Mouse (Mus musculus): ENCODE measurements around the gene BC003965. TPM values are rescaled to one million over a fixed set of nuclear protein-coding genes. Genes with fewer than 3 reads are reported as not detected.

The BC003965 gene
- 33.6 and 34.6 TPM in 2 replicates for polyA plus RNA-seq (2016; fragmentation: Nextera tagmentation; extraction: Ambion mirVana)

DNA sequence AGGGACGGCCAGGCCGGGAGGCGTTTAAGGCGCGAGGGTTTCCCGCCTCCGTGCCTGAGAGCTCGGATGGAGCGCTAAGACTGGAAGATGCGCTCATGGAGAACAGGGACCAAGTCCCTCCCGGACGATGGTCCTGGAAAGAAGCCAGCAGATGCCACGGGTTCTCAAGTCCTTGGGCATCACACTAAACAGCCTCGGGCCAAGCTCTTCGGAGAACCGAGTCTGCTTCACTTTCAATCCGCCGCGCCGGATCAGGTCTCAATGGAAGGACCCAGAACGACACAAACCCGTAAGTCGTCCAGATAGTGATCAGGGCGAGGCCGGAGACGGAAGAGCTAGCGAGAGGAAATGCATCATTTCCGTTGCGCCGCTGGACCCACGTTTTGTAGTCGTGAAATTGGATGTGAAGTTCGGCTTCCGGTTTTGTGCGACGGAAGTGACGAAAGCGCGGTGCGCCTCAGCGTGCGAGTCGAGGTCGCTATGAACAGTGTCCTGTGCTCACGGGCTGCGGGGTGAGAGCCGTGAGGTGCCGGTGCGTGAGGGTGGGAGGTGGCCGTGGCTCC is at the start of gene BC003965:
TSS of gene BC003965 (plus strand) at position 426 of the 563 bp plus-strand sequence.
- peak; percentile 90 for ATAC-seq (ENCODE audit: low FRiP score)
- no peaks in the 10 kb centered on the region for H3K9me3 ChIP-seq (replicated peaks)
- WGBS = under 1% methylated on average over 50 of the region's 50 CpGs
- H3K27me3 ChIP-seq = peaks cover 11% of the 10 kb centered on the region
- peaks cover 26% of the 10 kb centered on the region for H3K4me1 ChIP-seq
- peak within 1 kb of the TSS; percentile 88 for H3K9ac ChIP-seq
- peak within 1 kb of the TSS; percentile 93 for H3K4me3 ChIP-seq
- peak within 1 kb of the TSS; percentile 92 for H3K27ac ChIP-seq
- no peaks in the 10 kb centered on the region; the same call in 1 of the 2 replicates for H3K36me3 ChIP-seq
- H3K4me2 ChIP-seq (replicated peaks) = peak within 1 kb of the TSS; percentile 99

GRCm38 (mm10) chr17:25135622-25136021 is 48.7 kb upstream of the BC003965 start:
- Histone ChIP-seq H3K27me3 (no peaks in the 10 kb centered on the region), H3K9me3 (replicated peaks) (no peaks in the 10 kb centered on the region), H3K4me2 (replicated peaks) (no peak overlapping the region), H3K4me3 (no peak overlapping the region), H3K36me3 (peaks cover 2% of the 10 kb centered on the region; the same call in 1 of the 2 replicates), H3K4me1 (peaks cover 17% of the 10 kb centered on the region), H3K9ac (no peak overlapping the region), H3K27ac (no peak overlapping the region)
- WGBS = 93% methylated on average over 6 of the region's 6 CpGs
- no peak for ATAC-seq (ENCODE audit: low FRiP score)

DNA sequence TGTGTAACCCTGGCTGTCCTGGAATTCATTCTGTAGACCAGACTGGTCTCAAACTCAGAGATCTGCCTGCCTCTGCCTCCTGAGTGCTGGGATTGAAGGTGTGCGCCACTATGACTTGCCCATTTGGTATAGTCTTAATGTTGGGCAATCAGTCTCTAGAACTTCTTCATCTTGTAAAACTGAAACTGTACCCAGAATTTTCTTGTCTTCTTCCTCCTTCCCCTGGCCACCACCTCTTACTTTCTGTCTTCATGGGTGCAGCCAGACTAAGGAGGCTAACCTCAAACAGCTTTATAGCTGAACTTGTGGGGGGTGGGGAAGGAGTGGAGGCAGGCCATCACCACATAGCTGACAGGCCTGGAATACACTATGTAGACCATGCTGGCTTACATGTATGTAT is 45.6 kb upstream of the BC003965 start:
- WGBS = 100% methylated on average over 1 of the region's 1 CpGs
- no peaks in the 10 kb centered on the region for H3K27me3 ChIP-seq
- ATAC-seq (ENCODE audit: low FRiP score) = no peak
- no peak overlapping the region for H3K4me2 ChIP-seq (replicated peaks)
- H3K36me3 ChIP-seq = peaks cover 11% of the 10 kb centered on the region
- H3K4me3 ChIP-seq = no peak overlapping the region
- H3K9ac ChIP-seq = no peak overlapping the region
- H3K9me3 ChIP-seq (replicated peaks) = no peaks in the 10 kb centered on the region
- H3K27ac ChIP-seq = no peak overlapping the region
- H3K4me1 ChIP-seq = peaks cover 17% of the 10 kb centered on the region

GRCm38 (mm10) chr17:25139960-25140359 is 44.4 kb upstream of the BC003965 start:
- 77% methylated on average over 4 of the region's 4 CpGs for WGBS

GRCm38 (mm10) chr17:25162161-25162560 is 22.2 kb upstream of the BC003965 start, which contains the start of gene Ccdc154:
TSS of gene Ccdc154 (plus strand) at chr17:25162461.
- no peaks in the 10 kb centered on the region for H3K9me3 ChIP-seq (replicated peaks)
- WGBS = 90% methylated on average over 1 of the region's 1 CpGs
- no peak within 1 kb of the TSS for H3K4me2 ChIP-seq (replicated peaks)
- H3K27me3 ChIP-seq = no peaks in the 10 kb centered on the region
- no peak within 1 kb of the TSS for H3K9ac ChIP-seq
- ATAC-seq (ENCODE audit: low FRiP score) = no peak
- no peak within 1 kb of the TSS for H3K27ac ChIP-seq
- H3K4me1 ChIP-seq = no peaks in the 10 kb centered on the region
- no peak within 1 kb of the TSS for H3K4me3 ChIP-seq
- H3K36me3 ChIP-seq = peaks cover 36% of the 10 kb centered on the region

More at GRCm38 (mm10) chr17:25139960-25140359, 44.4 kb upstream of the BC003965 start:
- H3K9ac ChIP-seq = no peak overlapping the region
- H3K36me3 ChIP-seq = peaks cover 21% of the 10 kb centered on the region
- no peak for ATAC-seq (ENCODE audit: low FRiP score)
- no peaks in the 10 kb centered on the region for H3K27me3 ChIP-seq
- H3K4me1 ChIP-seq = peaks cover 7% of the 10 kb centered on the region; the same call in 1 of the 2 replicates
- no peak overlapping the region for H3K27ac ChIP-seq
- H3K4me2 ChIP-seq (replicated peaks) = no peak overlapping the region
- no peaks in the 10 kb centered on the region for H3K9me3 ChIP-seq (replicated peaks)
- H3K4me3 ChIP-seq = no peak overlapping the region

GRCm38 (mm10) chr17:25163387-25163786 is 21.0 kb upstream of the BC003965 start:
- Histone ChIP-seq H3K4me3 (no peak overlapping the region), H3K9ac (no peak overlapping the region), H3K36me3 (peaks cover 26% of the 10 kb centered on the region), H3K4me2 (replicated peaks) (no peak overlapping the region), H3K27ac (no peak overlapping the region), H3K27me3 (no peaks in the 10 kb centered on the region), H3K9me3 (replicated peaks) (no peaks in the 10 kb centered on the region), H3K4me1 (no peaks in the 10 kb centered on the region)
- 76% methylated on average over 7 of the region's 7 CpGs for WGBS
- no peak for ATAC-seq (ENCODE audit: low FRiP score)

DNA sequence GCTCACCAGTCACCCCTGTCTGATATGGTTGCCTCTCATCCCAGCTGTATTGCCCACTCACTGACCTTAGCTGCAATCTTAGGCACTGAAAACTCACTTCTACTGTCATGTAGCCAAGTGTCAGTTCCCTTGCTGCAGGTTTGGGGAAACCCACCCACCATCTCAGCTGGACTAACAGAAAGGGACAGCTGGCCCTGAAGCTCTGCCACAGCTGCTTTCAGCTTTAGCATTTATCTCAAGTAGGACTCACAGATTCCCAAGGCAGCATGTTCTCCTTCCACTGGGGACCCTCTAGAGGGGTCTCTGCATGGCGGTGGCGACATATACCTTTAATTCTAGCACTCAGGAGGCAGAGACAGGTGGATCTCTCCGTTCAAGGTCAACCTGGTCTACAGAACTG is 19.6 kb upstream of the BC003965 start:
- ATAC-seq (ENCODE audit: low FRiP score) = no peak
- H3K4me2 ChIP-seq (replicated peaks) = no peak overlapping the region
- no peak overlapping the region for H3K27ac ChIP-seq
- no peaks in the 10 kb centered on the region for H3K4me1 ChIP-seq
- H3K9me3 ChIP-seq (replicated peaks) = no peaks in the 10 kb centered on the region
- H3K9ac ChIP-seq = no peak overlapping the region
- H3K4me3 ChIP-seq = no peak overlapping the region
- WGBS = 84% methylated on average over 3 of the region's 3 CpGs
- no peaks in the 10 kb centered on the region for H3K27me3 ChIP-seq
- peaks cover 19% of the 10 kb centered on the region for H3K36me3 ChIP-seq

DNA sequence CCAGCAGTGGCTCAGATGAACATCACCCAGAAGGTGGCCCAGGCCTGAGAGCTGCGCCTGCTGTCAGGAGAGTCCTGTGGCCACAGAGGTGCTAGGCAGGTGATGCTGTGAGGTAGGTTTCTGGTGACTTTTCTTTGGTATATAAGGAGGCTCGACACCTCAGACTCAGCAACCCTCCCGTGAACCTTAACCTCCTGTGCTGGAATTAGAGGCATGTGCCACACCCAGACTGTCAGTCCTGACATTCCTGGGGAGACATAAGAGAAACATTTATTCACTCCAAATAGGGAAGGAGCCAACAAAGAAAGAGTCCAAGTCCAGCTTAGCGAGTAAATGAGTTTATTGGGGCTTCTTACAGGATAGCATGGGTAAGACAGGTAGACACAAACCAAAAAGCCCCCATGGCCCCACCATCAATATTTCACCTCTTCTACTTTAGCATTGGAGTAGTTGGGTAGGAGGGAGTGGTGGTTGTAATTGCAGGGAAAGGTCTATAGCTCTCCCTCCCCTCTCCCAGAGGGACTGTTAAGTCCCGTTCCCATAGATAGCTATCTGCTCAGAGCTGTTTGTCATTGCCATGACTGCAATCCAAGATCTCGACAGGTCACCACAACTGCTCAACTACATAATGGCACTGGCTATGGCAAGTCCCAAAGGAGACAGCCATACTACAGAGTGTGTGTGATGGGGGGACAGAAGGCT is 18.2 kb upstream of the BC003965 start:
- ATAC-seq (ENCODE audit: low FRiP score) = no peak
- Histone ChIP-seq H3K4me1 (no peaks in the 10 kb centered on the region), H3K27ac (no peak overlapping the region), H3K36me3 (0 out of 2 replicates have a peak, but pooled peaks cover 6% of the 10 kb centered on the region), H3K9me3 (replicated peaks) (no peaks in the 10 kb centered on the region), H3K4me2 (replicated peaks) (no peak overlapping the region), H3K4me3 (no peak overlapping the region), H3K27me3 (no peaks in the 10 kb centered on the region), H3K9ac (no peak overlapping the region)
- WGBS = 67% methylated on average over 6 of the region's 6 CpGs

GRCm38 (mm10) chr17:25169706-25170105 is 14.6 kb upstream of the BC003965 start:
- H3K4me2 ChIP-seq (replicated peaks) = no peak overlapping the region
- H3K9ac ChIP-seq = no peak overlapping the region
- H3K27me3 ChIP-seq = no peaks in the 10 kb centered on the region
- no peaks in the 10 kb centered on the region for H3K9me3 ChIP-seq (replicated peaks)
- H3K4me1 ChIP-seq = no peaks in the 10 kb centered on the region
- no peaks in the 10 kb centered on the region for H3K36me3 ChIP-seq
- no peak overlapping the region for H3K27ac ChIP-seq
- 90% methylated on average over 2 of the region's 2 CpGs for WGBS
- no peak for ATAC-seq (ENCODE audit: low FRiP score)
- H3K4me3 ChIP-seq = no peak overlapping the region

GRCm38 (mm10) chr17:25172558-25172957 is 11.8 kb upstream of the BC003965 start:
- H3K9me3 ChIP-seq (replicated peaks) = no peaks in the 10 kb centered on the region
- H3K36me3 ChIP-seq = no peaks in the 10 kb centered on the region
- no peak overlapping the region for H3K27ac ChIP-seq
- H3K9ac ChIP-seq = no peak overlapping the region
- H3K4me2 ChIP-seq (replicated peaks) = no peak overlapping the region
- H3K4me1 ChIP-seq = no peaks in the 10 kb centered on the region
- ATAC-seq (ENCODE audit: low FRiP score) = no peak
- H3K27me3 ChIP-seq = peaks cover 9% of the 10 kb centered on the region; the same call in 1 of the 2 replicates
- WGBS = 80% methylated on average over 3 of the region's 3 CpGs
- H3K4me3 ChIP-seq = no peak overlapping the region

- WGBS = 65% methylated on average over 9 of the region's 9 CpGs
- H3K4me1 ChIP-seq = no peaks in the 10 kb centered on the region
Observed at GRCm38 (mm10) chr17:25175411-25175810, 8.9 kb upstream of the BC003965 start, which contains the start of gene Gm38655. TSS of gene Gm38655 (minus strand) at chr17:25175471.

DNA sequence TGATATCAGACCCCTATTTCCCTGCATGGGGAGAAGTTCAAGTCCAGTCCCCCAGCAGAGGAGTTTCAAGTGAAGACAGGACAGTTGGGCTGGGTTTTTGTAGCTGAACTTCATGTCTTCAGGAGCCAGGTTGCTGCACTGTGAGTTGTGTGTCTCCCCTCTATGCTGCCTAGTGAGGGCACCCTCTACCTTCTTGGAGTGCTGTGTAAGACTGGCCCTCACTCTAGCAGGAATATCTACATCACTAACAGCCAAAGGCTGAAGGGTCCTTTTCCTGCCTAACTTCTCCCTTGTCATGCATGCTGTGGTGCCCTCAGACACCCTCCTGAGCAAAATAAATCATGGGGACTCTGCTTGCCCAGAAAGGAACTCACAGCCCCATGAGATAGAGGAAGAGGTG is 1.1 kb upstream of the BC003965 start:
- H3K9ac ChIP-seq = no peak overlapping the region
- H3K27ac ChIP-seq = no peak overlapping the region
- H3K9me3 ChIP-seq (replicated peaks) = no peaks in the 10 kb centered on the region
- peaks cover 13% of the 10 kb centered on the region for H3K27me3 ChIP-seq
- no peaks in the 10 kb centered on the region; the same call in 1 of the 2 replicates for H3K36me3 ChIP-seq
- peaks cover 23% of the 10 kb centered on the region for H3K4me1 ChIP-seq
- H3K4me3 ChIP-seq = 0 out of 2 replicates have a peak overlapping the region, but pooled peaks have one; percentile 93
- no peak for ATAC-seq (ENCODE audit: low FRiP score)
- H3K4me2 ChIP-seq (replicated peaks) = peak overlapping the region; percentile 99

More at GRCm38 (mm10) chr17:25175411-25175810, 8.9 kb upstream of the BC003965 start, which contains the start of gene Gm38655:
- Histone ChIP-seq H3K27me3 (peaks cover 17% of the 10 kb centered on the region), H3K9ac (no peak within 1 kb of the TSS), H3K4me2 (replicated peaks) (no peak within 1 kb of the TSS), H3K9me3 (replicated peaks) (no peaks in the 10 kb centered on the region), H3K27ac (no peak within 1 kb of the TSS), H3K36me3 (no peaks in the 10 kb centered on the region), H3K4me3 (no peak within 1 kb of the TSS)
- ATAC-seq (ENCODE audit: low FRiP score) = no peak

All from hindbrain, embryonic 12.5 days (tissue).